Mouse (Mus musculus): ENCODE results near the gene Vill. TPM values are rescaled to one million over a fixed set of nuclear protein-coding genes. Genes with fewer than 3 reads are reported as not detected.

Vill gene
- polyA plus RNA-seq, 2 experiments from 2014 or later, result 13.0 to 14.8 TPM

DNA sequence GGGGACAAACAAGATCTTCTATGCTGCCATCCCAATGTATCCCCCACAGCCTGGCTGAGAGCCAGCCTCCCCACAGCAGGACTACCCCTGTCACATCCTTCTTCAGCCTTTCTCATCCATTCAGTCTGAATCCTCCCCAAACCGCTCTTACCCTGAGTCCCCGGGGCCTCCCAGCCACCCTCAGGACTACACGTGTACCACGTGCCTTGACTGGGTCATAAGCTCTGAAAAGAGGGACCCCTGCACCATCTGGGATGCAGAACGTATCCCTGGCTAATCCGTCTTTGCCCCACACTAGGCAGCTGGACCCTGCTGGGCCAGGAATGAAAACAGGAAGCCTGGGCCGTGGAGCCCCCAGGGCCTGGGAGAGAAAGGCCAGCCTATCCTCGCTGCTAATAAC lies 29.5 kb downstream of the Vill start:
- no peak for ATAC-seq

DNA sequence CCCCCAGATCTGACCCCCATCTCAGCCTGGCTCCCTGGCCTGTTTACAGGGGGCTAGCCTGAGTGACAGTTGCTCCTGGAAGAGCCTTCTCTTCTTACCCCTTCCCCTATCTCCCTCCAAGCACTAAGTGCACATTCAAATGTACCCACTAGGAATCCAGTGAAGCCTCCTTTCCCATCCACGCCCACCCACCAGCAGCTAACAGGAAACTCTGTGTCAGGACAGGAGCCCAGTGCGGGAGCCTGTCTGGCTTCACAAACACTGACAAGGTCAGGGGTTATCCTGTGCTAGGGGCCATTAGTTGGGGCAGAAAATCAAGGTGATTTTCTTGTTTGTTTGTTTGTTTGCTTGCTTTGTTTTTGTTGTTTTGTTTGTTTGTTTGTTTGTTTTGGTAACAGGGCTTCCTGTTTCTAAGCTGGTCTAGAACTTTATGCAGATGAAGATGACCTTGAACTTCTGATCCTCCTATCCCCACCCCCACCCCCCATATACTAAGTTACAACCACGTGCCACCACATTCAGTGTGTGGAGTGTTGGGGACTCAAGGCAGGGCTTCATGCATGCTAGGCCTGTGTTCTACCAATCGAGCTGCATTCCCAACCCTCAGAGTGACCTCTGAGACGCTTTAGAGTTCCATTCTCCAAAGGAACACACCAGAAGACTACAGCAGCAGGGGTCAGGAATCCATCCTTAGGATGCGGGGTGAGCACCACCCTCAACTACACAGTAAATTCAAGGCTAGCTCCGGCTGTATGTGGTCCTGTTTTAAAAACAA lies 30.3 kb downstream of the Vill start:
- ATAC-seq, result no peak

DNA sequence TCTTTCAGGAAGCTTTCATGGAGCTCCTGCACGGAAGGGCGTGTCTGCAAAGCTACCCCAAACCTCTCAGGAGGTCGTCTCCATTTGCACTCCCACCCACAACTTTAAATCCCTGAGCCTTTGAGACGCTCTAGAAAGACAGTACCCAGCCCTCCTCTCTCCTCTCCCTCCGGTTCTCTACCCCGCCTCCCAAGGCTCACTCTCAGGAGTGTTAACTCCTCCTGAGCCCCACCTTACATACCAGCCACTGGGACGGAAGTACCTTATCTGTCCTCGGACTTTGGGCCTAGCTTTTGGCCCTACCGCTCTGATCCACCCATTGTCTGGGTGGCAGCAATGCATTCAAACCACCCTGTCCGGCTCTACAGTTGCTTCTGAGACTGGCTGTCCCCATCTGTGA lies 31.4 kb downstream of the Vill start:
- ATAC-seq, result no peak

DNA sequence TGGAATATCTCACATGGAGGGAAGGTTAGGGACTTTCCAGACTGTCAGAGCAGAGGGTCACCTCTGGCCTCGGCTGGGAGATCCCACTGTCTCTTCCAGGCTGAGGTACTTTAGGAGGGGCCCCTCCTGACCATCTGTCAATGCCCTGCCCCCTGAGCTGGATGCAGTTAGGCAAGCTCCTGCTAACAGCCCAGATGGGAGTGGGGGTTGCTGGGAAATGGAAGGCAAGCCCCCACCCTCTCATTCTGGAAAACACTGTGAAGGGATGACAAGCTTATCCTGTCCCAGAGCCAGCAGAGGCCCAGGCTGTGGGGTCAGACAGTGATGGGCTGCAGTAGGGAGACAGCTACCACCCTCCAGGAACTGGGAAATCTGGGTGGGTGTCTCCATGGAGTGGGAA lies 33.9 kb downstream of the Vill start:
- ATAC-seq, result no peak

DNA sequence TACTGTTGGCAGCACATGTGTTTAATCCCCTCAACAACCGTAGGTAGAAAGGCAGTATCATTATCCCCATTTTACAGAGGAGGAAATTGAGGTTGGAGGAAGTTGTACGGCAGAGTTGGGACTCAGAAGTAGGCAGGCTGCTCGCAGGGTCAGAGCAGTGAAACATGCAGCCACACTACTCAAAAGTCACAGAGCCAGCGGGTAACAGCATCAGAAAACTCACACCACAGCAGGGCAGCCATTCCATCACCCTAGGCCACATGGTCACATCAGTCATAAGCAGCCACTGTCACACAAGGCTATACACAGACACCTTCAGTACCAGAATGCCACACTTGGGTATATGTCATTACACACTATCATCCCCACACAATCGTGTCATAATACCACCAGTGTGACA lies 34.7 kb downstream of the Vill start:
- no peak for ATAC-seq

DNA sequence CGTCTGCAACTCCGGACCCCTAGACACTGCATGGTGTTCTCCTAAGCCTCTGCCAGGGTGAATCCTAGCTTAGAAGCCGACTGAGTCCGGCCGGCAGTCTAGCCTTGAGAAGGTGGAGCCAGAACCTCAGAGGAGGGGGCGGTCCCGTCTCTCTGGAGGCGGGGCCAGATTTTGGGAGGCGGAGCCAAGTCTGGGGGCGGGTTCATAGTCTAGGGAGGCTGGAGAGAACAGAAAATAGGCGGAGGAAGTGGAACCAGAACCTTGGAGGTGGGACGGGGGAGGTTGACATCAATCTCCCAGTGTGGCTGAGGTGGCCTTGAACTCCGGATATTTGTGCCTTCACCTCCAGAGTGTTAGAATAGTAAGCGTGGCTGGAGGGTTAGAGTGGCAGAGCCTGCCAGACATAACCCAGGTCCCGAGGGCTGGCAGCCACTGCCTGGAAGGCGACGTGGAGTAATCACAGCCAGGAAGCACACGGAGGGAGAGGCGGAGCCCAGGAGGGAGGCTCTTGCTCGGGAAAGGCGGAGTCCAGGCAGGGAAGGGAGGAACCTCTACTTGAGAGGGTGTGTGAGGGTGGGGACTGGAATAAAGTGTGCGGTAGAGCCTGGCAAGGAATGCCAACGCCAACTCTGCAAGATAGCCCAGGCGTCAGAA lies 35.7 kb downstream of the Vill start:
- ATAC-seq, result peak; percentile 58

DNA sequence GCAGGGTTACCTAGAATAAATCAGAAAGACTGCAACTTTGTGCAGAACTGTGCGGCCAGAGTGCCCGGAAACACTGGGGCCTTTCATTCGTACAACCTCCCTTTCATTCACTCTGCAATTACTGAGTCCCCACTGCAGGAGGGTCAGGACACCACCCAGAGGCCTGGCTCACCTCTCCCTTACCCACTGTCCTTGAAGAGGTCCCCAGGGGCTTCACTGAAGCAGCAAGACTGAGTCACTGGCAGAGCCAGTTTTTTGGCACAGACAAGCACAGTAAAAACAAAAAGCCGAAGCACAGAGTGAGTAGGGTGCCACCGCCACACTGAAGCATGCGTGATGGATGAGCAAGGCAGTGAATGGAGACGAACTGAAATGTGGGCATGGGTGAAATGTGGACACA lies 36.9 kb downstream of the Vill start:
- ATAC-seq, result no peak

DNA sequence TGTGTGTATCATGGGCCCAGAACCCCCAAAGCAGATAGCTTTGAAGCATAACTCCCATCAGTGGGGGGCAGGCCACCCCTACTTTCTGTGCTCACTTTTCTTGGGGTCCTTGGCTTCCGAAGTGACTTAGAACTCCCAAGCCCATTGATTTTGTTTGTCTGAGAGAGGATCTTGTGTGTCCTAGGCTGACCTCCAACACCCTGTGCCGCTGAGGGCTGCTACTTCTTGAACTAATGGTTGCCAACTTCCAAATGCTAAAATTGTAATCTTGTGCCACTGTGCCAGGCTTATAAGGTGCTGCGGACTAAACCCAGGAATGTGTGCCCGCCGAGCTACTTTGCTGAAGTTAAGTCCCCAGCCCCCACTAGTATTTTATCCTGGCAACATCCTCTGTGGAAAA lies 37.9 kb downstream of the Vill start:
- no peak for ATAC-seq

DNA sequence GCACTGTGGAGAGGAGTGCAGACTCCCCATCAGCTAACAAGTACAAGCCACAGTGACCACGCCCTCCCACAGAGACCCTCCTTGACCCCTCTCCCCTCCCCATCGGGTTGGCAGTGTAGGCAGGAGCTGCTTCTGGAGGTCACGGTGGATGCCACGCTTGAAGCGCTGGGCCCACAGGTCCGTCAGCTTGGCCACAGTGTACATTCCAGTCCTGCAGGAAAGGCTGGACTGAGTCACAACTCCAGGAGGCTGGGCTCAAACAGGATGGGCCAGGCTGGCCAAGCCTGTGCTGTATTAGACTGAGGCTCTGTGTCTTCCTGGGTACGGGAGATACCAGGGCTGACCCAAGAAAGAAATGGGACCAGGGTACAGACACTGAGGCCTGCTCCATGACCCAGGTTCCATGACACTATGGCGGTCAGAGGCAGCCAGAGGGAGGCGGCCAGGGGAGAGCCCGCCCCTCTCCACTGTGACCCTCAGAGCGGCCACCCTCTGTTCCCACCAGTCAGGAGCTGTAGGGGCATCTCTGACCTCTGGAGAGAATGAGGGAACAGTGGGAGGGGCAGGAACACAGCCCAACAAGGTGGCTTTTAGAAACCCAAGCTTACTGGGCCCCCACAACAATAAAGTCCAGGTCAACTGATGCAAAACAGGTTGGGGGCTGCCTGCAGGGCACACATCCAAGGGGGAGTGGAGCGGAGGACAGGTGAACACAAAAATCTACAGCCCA lies 39.2 kb downstream of the Vill start:
- no peak for ATAC-seq

DNA sequence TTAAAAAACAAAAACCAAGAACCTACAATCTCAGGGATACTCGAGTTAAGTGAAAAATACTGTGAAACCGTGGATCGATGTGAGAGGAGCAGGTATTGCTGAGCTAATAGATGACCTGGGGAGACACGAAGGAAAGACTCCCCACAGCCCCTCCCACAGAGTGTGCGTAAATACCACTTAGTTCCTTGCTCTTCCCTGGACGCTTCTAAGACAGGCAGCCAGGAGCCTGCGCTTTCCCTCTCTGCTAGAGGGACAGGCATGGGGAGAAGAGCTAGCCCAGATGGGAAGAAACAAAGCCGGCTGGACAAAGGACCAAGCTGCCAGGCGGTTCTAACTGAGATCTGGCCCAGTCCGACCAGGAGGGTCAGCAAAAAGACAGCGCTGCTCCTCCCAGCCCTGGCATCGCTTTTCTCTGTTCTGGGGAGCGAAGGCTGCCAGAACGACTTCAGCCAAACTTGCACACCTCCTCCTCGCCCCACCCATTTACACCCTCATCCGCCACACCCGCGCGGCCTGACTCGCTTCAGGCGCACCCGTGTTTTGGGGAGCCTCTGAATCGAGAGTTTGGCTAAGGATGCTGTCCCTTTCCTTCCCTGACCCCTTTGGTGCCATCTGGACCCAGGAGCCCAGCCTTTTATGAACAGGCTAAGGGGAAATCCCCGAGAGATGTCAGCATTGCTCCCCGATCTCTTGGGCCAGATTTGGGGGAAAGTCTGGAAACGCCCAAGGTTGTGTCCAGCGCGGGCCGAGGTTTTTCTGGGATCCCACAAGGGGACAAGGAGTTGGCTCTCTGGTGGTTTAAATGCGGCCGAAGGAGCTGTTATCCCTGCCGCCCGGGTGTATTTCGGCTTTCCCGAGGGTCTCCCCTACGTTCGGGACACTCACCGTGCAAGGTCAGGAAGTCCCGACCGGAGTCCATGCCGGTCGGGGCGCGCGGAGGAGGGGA lies 40.2 kb downstream of the Vill start:
- ATAC-seq, result no peak

DNA sequence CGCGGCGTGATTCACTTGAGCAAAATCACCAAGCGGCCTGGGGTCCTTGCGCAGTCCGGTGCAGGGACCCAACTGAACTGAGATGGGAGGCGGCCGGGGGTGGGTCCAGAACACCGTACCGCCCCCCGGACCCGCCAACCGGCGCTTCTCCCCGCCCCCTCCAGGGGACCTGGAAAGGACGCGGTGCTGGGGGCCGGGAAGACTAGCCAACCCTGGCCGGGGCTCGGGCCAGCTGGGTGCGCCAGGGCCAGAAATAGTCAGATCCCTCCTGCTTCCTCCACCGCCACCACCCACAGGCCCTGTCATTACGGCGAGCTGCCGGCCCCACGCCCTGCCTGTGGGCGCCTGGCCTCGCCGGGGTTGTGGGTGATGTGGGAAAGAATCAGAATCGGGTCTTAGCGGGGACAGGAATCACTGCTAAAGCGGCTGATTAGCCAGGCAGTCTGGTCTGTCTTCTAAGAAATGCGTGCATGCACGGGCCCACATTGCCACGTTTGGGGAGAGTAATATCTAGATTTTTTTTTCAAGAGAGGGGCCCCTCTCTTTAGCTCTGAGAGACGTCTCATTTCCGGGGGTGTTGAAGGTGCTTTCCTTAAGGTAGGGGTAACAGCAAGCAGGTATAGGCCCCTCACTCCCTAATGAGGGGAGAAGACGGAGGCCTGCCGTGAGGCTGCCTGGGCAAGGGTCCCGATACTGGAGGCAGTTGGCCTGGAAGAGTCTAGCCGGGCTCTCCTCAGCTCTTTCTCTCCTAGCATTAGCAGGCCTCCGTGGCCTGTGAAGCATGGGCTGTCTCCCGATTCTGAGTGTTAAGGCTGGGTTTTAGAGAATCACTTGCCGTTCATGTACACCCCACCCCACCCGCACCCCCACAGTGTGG lies 41.1 kb downstream of the Vill start, which contains the start of gene Plcd1:
TSS of gene Plcd1 (minus strand) at position 84 of the 877 bp plus-strand sequence.
- ATAC-seq, result peak; percentile 49

DNA sequence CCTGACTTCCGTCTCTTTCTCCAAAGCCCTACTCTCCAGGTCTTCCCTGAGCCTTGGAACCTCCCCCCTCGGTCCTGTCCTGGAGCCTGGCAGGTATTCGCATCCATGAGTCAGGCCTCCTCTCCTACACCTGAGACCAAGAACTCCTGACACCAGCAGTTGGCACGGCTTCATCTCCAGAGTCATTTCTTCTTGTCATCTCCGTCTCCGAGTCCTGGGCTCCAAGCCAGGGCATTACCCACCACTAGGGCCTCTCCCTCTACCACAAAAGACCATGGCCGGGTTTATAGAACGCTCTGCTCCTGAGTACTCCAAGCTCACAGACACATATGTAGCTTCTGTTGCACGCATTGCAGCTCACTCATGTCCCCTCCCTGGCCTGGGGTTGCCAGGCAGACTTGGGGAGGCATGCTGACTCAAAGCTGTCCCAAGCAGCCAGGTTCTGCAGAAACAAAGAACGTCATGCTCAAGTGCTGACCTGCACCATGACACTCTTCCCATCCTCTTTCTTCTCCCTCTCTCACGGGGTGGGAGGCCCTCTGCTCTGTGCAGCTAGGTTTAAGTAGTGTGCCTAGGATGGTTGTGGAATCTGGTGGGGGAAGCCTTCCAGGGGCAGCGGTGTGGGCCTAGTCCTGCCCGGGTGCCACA lies 42.0 kb downstream of the Vill start:
- no peak for ATAC-seq

DNA sequence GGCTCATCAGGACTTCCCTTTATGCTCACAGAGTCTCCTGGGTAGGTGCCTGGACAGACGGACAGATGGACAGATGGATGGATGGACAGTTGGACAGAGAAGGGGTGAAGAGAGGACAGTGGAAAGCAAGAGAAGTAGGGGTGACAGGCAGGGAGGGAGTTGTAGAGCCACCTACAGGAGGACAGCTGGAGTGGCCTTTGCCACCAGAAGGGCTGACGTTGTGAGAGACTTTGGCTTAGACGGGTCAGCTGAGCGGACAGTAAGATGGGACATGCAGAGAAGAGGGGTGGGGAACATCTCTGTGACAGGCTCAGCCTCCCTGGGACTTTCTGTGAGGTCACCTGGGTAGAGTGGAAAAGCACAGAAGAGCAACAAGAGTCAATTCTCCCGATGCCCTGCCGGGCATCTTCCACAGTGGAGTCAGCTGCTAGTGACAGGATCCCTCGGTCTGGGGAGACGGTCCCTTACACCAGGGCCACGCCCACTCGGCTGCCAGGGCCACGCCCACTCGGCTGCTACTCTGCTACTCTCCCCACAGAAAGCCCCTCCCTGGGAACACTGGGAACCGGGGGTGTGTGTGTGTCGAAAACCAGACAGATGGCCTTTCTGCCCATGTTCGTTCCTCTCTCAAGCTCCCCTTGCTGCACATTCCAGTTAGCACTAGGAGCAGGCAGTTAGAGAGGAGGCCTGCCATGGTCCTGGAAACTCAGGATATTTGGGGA lies 47.8 kb downstream of the Vill start:
- no peak for ATAC-seq

DNA sequence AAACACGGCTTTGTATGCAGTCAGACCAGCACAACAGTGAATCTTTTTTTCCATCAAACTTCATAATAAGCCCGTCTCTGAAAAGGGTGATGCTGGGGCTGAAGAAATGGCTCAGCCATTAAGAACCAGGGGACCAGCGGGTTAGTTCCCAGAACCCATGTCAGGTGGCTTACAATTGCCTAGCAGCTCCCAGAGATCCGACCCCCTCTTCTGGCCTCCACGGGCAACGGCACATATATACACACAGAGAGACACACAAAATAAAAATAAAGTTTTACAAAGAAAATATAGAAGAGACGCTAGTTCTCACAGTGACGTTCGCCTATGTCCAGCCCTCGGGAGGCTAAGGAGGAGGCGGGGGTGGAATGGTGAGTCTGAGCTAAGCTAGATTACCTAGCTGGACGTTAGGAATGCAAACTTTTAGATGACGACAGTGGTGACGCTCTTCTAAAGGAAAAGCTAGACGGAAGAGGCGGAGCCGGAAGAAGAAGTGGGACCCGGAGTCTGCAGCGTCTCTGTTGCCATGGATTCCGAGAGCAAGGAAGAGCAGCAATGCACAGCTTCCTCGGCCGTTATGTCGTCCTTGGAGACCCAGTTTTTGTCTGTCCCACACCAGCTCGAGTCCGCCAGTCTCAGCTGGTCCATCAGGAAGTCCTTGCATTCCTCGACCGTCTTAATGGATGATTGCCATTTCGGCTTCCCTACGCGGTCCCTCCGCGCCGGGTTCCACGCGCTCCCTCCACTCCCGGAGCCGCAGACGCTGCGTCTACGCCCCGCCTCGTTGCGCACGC lies 49.6 kb downstream of the Vill start, which contains the start of gene Dlec1:
TSS of gene Dlec1 (plus strand) at position 487 of the 791 bp plus-strand sequence.
- ATAC-seq, result peak; percentile 83

DNA sequence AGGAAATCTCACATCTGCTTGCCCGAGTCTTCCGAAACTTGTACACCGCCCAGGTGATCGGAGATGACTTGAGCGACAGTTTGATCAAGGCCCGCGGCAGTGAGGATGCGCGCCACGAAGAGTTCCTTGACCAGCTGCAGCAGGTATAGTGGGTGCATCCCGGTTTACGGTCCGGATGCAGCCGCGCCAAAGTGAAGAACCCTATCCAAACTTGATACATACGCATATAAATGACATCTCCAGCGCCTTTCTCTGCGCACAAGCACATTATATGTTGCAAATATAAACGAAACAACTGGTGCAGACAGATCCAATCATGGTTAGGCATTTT lies 50.2 kb downstream of the Vill start:
- no peak for ATAC-seq

DNA sequence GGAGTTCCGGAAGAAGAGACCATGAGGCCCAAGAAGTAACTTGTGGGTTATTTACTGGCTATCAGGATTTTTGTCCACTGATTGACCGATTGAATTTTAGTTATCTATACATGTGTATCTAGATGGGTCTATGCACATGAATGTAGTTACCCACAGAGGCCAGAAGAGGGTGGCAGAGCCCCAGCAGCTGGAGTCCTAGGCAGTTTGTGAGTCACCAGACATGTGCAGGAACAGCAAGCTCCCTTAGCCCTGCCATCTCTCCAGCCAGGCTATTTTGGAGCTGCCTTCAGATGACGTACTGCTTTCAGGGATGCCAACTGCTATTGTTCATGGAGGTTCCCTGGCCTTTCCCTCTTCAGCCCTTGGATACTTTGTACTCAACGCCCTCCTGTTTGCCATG lies 55.0 kb downstream of the Vill start:
- no peak for ATAC-seq

DNA sequence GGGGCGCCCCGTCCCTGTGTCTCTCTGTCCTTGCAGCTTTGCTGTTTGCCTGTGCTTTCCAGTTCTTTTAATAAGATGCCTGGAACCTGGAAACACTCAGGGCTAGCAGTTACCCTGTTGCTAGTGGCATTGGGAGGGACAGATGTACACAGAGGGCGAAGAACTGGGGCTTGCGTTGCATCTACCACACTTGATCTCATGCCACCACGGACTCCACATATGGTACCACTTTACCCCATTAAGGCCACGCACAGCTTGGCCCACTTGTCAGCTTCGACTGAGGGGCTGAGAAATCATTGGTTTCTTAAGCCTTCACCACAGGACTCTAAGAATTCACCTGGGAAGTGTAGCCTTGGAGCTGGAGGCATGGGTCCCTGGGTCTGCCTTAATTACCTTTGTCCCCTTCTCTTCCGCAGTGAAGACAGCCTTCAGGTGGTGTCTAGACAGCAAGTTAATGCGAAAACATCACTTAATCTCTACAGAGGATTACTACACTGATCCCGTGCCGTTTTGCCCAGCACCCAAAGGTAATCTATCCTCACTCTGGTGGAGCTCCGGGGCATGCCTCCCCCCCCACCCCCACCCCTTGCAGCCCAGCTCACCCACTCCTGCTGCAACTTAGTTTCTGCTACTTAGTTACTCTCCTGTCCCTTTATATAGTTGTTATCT lies 57.2 kb downstream of the Vill start:
- no peak for ATAC-seq

DNA sequence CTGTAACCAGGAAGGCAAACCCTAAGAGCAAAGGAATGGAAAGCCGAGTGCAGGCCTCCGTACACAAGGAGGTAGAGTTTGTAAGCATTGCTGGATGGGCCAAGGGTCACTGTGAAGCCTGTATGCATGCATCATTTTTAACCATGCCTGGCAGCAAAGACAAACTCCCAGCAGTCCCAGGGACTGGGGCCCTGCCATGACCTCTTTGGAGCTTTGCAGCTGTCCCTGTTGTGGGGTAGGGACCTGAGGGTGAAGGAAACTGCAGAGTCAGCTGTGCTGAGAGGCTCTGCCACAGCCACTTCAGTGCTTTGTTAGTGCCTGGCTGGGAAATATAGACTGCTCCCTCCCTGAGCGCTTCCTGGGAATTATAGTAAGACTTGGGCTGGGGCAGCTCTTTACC lies 58.1 kb downstream of the Vill start:
- no peak for ATAC-seq

DNA sequence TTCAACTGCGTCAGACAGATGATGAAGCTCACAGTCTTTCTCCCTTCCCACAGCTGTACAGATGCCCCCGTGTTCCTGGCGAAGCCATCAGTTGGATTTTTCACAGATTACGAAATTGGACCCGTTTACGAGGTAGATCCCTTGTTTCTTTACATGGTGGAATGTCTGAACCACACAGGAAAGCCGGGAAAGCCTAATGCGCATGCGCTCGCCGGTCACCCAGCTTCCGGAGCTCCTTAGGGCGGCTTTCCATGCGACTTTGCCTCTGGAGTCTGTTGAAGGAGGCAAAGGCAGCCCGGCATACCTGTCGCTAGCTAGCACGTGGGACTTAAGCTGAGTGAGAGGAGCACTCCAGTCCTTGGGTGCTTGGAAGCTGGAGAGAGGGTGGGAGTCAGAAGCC lies 62.3 kb downstream of the Vill start:
- no peak for ATAC-seq

Measured in activated CD4-positive, CD25-positive, alpha-beta regulatory T cell, adult 4 months (primary cell).